Mouse (Mus musculus) stomach, postnatal 0 days (tissue): ENCODE measurements around the gene Rap1gap2.

Source experiments
- CTCF ChIP-seq: IDR thresholded peaks from 2 replicates; pipeline ENCODE4 v1.5.1; 2016; ENCODE audit warnings: antibody characterized with exemption, low read depth, mild to moderate bottlenecking, moderate library complexity
- EP300 ChIP-seq: optimal IDR thresholded peaks from 2 replicates; pipeline ENCODE3; 2016; ENCODE audit warnings: antibody characterized with exemption

GRCm38 (mm10) chr11:74648676-74649075 lies 38.0 kb upstream of the Rap1gap2 start:
- TF ChIP-seq CTCF (no peak), EP300 (no peak)
